Mouse (Mus musculus) activated CD4-positive, CD25-positive, alpha-beta regulatory T cell, adult 9 weeks (primary cell): ENCODE measurements around the gene Ercc5. TPM values are rescaled to one million over a fixed set of nuclear protein-coding genes. Genes with fewer than 3 reads are reported as not detected.

ENCODE experiments used
- polyA plus RNA-seq: library from polyadenylated mRNA; unstranded; fragments of 100-300 nt; shearing (Covaris generic); gene quantifications from one replicate; pipeline ENCODE4 v1.2.1, GENCODE M21; 2017

Ercc5 gene
- 26.8 TPM for polyA plus RNA-seq

GRCm38 (mm10) chr1:44147563-44148381 is at the start of gene Ercc5:
Gene Ercc5 (plus strand): TSS chr1:44147744.

GRCm38 (mm10) chr1:44102259-44102717 is 45.3 kb upstream of the Ercc5 start, which contains the start of gene Tex30:
Gene Tex30 (minus strand): TSS chr1:44102441.

GRCm38 (mm10) chr1:44118239-44119054 is 29.1 kb upstream of the Ercc5 start, which contains the start of the genes Kdelc1 and Bivm:
Gene Kdelc1 (minus strand): TSS chr1:44118808.
Gene Bivm (plus strand): TSS chr1:44118957.

GRCm38 (mm10) chr1:44218876-44219275 is 71.3 kb downstream of the Ercc5 start, which contains the start of gene Mettl21e:
Gene Mettl21e (minus strand): TSS chr1:44218961.

Other genes with a start within 250 kb of the Ercc5 start
- gene Tpp2, start 214.1 kb upstream of the Ercc5 start, polyA plus RNA-seq: 190 TPM
- gene Mettl21c, start 127.7 kb upstream of the Ercc5 start, polyA plus RNA-seq: 0.34 TPM
- 0.13 TPM for gene Gm8251, start 85.8 kb upstream of the Ercc5 start, polyA plus RNA-seq
- gene Tex30, start 45.3 kb upstream of the Ercc5 start, polyA plus RNA-seq: 42.6 TPM
- gene Kdelc1, start 28.9 kb upstream of the Ercc5 start, polyA plus RNA-seq: 17.4 TPM
- gene Bivm, start 28.8 kb upstream of the Ercc5 start, polyA plus RNA-seq: 11.7 TPM
- gene Mettl21e, start 71.2 kb downstream of the Ercc5 start, polyA plus RNA-seq: not detected